Mouse (Mus musculus): ENCODE measurements around the gene C1ra.
"Not testable (repeated sequence)": the region's sequence is repeated elsewhere in the genome, so short reads cannot be mapped to it uniquely, and the experiment has no call there.

Gene C1ra

DNA sequence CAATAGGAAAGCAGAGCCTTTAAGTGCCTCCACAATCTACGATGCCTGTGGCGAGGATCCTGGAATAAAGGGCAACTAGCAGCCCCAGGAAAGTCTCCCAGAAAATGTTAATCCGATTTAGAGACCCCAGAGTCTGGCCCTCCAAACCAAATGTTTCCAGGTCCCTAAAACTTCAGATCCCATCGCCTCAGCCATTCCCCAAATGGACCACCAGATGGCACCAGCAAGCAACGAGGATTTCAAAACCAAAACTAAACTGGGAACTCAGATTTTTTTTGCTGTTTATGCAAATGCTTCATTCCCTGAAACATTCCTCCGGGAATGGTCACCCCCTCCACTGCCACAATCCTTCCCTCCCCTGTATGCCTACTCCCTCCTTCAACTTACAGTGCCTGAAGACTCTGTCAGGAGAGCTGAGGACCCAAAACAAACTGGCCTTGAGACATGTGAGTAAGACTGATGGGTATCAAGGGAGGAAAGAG lies at the start of gene C1ra:
TSS of gene C1ra (plus strand) at position 51 of the 482 bp plus-strand sequence.
- DNase-seq (ENCODE audit: low read depth) = peak; percentile 70

DNA sequence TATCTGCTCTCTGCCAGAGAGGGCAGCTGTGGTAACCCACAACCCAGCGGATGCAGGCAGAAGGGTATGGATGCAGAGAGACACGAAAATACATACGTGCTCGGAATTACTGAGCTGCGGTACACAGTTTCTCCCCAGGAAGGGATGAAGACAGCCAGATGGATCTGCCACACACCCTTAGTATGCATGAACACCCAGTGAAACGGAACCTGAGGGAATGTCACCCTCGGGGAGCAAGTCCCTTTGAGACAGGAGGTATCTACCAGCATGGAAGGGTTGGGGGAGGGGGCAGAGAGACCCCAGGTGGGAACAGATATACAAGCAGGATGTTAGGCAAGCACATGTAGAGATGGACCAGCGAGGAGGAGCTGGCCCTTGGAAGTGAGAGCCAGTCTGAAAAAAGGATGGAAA lies 48.3 kb upstream of the C1ra start:
- no peak for DNase-seq (ENCODE audit: low read depth)

DNA sequence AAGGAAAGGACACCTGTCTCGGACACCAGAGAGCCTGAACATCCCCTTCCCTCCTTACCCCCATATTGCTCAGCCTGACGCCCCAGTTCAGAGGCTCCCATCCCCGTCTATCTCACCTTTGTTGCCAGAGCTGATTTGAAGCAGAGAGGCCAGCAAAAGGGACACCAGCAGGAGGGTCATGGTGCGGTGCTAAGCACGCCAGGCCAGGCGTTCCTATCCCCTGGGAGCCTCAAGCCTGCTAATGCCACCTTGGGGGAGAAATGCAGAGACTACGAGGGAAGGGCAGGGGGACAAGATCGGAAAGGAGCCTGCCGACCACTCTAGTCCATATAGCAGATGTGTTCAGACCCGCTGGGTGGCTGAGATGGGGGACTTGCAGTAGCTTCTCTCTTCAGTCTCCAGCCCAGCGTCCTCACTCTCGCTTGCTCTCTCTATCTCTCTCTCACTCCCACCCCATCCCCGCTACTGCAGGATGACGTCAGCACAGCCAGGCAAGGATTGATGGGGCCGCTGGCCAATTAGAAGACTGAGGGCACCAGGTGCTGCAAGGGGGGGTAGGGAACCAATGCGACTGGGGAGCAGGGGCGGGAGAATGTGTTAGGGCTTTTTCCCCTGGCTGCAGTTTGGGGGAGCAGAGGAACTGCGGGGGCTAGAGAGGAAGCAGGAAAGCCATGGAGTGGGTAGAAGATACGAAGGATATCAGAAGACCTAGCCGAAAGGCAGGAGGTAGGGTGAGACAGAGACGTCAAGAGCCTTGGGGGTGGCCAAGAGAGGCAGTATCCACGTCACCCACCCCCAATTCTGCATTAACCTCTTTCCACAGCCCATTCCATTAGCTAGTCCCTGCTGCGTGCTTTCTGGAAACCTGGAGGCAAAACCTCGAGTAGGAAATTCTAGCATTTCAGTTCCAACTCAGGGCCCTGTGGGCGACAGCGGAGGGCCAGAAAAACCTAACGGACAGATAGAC lies 47.6 kb upstream of the C1ra start, which contains the start of gene Clstn3:
TSS of gene Clstn3 (minus strand) at position 490 of the 967 bp plus-strand sequence.
- peak; percentile 29 for DNase-seq (ENCODE audit: low read depth)

DNA sequence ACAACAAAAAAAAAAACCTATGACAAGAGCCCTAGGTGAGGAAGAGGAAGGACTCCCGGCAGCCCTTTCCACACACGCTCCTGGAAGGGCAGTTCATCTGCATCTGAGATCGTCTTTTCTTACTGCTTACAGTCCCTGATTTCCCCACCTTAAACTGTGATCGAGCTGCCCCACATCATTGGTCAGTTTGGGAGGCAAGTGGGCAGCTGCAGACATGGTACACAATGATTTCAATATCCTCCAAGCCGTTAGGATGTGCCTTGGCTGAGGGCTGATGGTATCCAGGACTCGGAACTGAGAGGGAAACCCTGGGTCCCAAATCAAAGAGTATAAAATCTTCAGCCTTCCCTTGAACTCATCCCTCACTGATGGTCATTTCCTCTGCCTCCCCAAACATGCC lies 46.9 kb upstream of the C1ra start:
- DNase-seq (ENCODE audit: low read depth) = no peak

DNA sequence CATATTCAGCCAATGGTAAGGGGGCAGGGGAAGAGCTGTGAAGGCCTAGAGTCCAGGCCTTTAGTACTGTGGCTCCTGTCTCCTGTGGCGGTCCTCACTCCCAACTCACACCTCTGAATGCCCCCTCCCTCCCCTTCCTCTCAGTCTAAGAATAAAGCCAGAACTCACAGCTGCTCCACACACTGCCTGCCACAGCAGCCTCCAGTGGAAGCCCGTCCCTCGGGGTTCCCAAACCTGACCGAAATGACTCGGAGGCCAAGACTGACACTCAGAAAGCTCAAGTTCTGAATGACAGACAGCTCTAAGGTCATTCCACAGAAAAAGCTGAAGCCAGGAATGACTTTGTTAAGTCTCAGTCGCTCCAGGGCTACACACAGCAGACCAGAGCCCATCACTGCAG lies 46.5 kb upstream of the C1ra start:
- DNase-seq (ENCODE audit: low read depth) = no peak

DNA sequence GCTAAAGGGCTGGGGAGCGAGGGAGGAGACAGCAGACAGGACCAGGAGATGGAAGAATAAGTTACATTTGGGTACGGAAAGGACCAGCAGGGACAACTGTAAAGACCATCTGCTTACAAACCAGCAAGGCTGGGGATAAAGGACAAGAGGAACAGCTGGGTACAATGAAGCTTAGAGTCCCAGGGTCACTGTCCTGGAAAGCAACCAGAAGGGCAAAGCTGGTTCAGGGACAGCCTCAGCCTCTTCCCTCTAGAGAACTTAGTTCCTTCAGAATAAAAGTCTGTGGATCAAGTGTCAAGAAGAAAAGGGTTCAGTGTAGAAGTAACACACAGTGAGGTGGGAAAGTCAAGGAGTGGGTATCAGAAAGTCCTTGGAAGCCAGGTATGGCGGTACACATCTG lies 41.1 kb upstream of the C1ra start:
- DNase-seq (ENCODE audit: low read depth) = no peak

DNA sequence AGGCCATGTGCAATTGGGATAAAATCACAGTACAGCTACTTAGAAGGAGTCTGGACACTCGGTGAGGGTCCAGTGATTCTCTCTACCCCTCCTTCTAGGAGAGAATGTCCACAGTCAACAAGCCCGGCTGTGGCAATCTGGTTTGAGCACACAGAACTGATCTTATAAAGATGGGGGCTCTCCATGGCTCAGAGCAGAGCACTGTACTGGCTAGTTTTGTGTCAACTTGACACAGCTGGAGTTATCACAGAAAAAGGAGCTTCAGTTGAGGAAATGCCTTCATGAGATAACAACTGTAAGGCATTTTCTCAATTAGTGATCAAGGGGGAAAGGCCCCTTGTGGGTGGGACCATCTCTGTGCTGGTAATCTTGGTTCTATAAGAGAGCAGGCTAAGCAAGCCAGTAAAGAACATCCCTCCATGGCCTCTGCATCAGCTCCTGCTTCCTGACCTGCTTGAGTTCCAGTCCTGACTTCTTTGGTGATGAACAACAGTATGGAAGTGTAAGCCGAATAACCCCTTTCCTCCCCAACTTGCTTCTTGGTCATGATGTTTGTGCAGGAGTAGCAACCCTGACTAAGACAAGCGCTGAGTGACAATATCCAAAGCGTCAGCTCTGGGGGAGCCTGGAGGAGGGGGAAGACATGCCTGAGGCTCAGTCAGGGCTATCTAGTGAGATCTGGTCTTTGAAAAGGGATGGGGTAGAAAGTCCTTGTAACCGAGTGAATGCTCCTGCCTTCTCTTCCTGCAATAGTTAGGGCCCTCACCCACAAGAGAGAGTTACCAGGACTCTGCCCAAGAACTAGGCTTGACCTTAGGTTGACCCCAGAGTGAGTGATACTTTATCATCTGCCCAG lies 40.2 kb upstream of the C1ra start:
- not testable (repeated sequence) for DNase-seq (ENCODE audit: low read depth)

DNA sequence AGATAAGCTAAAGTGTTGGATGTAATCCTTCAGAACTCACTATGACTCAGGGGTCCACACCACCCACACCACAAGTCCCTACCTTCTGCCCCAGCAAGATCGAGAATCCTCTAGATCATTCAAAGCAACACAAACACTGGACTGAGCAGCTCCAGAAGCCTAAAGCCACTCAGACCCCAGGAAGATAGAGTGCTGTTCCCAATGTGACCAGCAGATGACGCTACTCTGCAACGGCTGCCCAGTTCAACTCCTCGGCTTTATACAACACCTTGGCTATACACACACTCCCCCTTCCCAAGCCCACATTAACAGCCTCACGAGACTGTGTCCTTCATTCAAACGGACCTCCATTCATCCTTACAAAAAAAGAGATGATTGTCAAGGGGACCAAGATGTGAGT lies 39.4 kb upstream of the C1ra start:
- DNase-seq (ENCODE audit: low read depth) = peak; percentile 20

DNA sequence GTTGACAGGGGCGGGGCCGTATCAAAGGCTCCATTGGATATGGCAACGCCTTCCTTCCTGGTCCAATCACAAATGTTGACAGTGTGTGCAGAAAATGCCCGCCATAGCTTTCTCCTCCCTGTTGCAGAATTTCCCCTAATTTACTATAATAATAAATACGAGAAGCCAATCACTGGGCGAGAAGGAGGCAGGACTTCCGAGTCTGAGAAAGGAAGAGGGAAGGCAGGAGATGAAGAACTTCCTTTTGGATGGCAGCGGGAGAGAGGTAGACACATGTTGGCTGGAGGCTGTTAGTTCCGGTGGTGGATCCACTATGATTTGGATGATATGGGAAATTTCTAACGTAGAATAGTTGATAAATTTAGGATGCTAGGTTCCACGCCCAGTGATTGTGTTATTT lies 37.6 kb upstream of the C1ra start:
- no peak for DNase-seq (ENCODE audit: low read depth)

DNA sequence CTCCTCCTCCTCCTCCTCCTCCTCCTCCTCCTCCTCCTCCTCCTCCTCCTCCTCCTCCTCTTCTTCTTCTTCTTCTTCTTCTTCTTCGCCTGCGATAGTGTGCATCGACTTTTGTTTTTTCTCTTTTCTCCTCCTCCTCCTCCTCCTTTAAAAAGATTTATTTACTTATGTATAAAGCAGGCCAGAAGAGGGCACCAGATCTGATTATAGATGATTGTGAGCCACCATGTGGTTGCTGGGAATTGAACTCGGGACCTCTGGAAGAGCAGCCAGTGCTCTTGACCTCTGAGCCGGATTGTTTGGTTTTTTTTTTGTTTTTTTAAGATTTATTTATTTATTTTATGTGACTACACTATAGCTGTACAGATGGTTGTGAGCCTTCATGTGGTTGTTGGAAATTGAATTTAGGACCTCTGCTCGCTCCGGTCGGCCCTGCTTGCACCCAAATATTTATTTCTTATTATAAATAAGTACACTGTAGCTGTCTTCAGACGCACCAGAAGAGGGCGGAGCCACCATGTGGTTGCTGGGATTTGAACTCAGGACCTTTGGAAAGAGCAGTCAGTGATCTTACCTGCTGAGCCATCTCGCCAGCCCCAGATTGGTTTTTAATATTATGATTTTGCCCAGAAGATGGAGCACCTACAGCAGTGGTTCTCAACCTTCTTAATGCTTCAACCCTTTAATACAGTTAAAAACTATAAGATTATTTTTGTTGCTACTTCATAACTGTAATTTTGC lies 36.7 kb upstream of the C1ra start:
- DNase-seq (ENCODE audit: low read depth) = not testable (repeated sequence)

DNA sequence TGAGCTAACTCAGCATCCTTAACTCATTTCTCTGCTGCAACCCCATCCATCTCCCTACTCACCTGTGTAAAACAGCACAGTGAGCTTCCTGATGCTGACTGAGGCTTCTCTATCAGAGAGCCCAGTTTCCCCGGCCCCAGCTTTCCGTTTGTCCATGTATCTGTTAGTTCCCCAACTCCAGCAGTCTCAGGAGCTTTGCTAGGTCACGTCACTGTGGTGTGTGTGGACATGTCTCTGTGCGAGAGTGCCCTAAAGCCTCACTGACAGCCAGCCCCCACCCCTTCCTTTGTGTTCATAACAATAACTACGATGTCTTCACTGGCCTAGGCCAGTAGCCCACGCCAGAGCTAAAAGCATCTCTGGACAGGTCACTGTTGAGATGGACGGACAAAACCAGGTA lies 36.0 kb upstream of the C1ra start:
- no peak for DNase-seq (ENCODE audit: low read depth)

DNA sequence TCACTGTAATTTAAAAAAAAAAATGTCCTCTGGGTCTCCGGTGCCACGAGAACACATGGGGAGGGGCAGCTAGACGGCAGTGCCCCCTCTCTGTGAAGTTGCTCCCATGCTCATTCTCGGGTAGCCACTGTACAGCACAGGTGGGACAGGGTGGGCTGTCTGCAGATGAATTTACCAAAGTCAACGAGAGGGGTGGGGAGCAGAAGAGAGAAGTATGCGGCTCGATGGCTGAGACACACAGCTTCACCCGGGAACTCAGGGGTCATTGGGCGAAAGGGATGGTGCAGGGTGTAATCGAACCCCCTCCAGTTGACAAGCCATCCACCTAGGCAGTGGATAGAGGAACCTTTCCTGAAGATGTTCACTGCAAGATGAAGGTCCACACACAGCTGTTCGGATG lies 35.4 kb upstream of the C1ra start:
- no peak for DNase-seq (ENCODE audit: low read depth)

DNA sequence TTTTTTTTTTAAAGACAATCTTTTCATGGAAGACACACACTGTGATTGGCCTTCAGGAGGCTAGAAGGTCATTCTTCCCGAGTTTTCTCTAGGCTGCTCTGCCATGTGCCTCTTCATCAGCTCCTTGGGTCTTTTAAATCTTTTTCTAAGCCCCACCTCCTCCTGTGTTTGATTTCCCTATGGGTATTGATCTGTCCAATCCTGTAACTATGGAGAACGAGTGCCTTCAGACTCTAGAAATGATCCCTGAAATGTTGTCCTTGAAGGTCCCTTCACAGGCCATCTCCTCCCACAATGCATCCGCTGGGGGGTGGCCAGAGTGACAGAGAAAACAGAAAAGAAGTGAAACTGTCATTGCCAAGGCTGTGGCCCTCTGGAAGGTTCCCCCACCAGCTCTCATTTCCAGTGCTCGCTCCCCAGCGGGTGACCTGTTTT lies 35.0 kb upstream of the C1ra start:
- DNase-seq (ENCODE audit: low read depth) = no peak

DNA sequence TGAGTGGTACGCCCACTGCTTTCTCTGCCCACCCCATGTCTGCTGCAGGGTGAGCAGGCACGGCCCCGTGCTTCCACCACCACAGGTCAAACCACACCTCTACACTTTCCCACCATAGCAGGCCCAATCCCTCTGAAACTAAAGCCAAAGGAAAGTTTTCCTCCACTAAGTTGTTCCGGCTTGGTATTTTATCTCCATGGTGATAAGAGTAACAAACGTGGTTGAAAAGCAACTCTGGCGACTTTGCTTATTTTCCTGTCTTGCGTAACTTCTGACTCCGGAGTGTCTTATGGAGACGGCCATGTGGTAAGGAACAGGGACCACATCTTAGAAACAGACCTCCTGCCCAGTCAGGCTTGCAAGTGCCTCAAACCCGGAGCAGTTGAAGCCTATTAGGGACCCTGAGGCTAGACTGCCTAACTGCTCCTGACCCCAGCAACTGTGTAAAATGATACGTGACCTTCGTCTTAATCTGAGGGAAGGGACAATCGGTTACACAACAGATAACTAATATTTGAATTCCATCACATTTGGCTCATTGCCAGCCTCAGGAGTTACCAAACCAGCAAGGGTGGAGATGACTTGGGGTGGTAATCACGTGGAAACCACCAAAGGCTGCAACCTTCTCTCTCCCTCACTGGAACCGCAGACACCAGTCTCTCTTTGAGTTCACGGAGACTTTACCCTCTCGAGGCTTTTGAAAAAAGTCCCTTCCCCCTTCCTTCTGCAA lies 34.1 kb upstream of the C1ra start:
- DNase-seq (ENCODE audit: low read depth) = peak; percentile 10

DNA sequence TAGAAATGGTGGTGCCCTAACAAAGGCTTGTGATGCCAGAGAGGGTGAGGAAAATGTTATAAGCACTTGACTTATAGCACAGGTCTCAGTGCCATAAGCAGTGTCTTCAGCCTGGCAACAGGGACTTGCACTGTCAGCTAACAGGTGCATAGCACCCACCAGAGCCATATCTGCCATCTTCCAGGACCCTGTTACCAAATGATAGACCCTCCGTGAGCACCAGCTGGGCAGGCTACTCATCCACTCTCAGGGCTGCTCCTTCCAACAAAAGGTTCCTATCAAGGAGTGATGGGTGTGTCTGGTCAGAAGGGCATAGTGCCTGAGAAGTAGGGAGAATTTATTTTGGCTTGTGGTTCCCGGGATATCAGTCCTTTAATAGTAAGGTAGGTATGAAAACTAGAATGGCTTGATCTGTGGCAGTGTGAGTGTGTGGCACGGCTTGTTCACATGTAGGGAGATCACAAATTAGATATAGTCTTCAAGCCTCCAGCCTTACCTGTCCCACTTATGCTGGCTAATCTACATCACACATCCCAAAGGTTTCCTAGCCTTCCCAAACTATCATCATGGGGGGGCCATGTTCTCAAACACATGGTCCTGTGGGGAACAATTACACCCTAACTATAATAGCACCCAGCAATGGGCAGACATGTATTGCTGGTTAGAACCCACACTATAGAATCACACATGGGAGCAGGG lies 33.2 kb upstream of the C1ra start:
- DNase-seq (ENCODE audit: low read depth) = no peak

DNA sequence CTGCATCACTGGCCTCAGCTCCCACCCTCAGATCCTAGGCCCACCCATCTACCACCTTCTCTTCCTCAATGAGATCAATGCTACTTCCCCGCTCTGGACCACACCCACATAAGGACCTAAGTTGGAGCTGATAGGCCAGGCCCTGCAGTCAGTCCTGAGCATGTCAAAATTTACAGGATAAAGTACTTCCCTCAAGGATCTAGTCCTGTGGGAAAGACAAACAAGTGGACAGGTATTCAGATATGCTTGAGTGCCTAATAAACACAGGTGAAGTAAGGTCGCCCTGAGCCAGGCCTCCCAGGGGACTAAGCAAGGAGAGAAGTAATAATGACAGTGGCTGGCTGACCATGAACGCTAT lies 32.7 kb upstream of the C1ra start:
- DNase-seq (ENCODE audit: low read depth) = no peak

DNA sequence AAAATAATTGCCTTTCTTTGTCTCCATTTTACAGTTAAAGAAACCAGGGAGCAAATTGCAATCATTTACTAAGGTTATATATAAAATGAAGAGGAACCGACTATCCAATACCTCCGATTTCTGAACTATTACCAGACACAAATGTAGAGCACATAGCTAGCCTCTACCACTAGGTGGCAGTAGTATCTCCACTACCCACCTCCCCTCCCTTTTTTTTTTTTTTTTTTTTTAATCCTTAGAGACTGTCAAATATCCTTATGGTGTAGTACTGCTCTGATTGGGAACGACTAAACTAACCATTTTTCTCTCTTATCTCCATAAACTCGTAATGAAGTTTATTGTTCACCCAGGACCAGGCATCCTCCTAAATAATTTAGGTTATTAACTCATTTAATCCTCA lies 31.9 kb upstream of the C1ra start:
- peak; percentile 64 for DNase-seq (ENCODE audit: low read depth)

DNA sequence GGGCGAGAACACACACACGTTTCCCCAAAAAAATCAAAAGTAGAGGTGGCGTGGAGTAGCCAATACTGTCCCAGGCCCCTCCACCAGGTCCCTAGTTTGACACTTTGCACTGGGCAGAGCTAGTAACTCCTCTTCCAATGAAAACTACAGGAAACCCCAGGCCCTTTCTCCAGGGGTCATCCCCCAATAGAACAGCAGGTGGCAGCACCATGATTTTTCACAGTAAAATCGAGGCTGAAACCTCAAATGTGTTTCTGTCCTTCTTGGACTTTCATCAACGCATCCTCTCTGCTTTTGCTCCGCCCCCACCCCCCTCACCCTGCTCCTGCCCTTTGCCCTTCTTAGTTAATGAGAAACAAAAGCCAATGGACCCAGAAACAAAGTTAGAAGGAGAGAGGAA lies 30.6 kb upstream of the C1ra start:
- peak; percentile 58 for DNase-seq (ENCODE audit: low read depth)

DNA sequence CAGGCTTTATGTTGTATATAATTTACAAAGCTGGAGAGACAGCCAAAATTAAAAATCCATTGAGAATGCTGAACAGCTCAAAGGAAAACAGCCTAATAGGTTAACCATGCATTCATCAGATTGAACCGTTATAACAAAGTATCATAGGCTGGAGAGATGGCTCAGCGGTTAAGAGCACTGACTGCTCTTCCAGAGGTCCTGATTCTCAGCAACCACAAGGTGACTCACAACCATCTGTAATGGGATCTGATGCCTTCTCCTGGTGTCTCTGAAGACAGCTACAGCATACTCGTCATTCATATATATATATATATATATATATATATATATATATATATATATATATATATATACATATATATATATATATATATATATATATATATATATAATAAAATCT lies 28.4 kb upstream of the C1ra start:
- not testable (repeated sequence) for DNase-seq (ENCODE audit: low read depth)

DNA sequence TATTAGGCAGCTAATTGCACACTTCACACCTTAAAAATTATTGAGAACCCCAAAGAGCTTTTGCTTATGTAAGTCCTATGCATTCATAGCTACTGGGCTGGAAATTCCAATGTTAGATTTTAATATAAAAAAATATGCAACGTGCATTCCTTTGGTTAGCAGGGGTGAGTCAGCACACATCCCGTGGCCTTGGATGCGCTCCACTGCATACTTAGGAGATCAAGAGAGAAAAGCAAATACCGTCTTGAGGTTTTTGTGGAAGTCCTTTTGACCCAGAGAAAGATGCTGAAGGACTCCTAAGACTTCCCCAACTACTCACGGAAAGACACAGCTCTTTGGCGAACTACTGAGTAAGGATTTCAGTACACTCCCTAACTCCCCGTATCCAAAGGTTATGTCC lies 27.4 kb upstream of the C1ra start:
- no peak for DNase-seq (ENCODE audit: low read depth)
